Mouse (Mus musculus) heart, postnatal 0 days (tissue): ENCODE results near the gene Fmnl2. TPM values are rescaled to one million over a fixed set of nuclear protein-coding genes. Genes with fewer than 3 reads are reported as not detected.

Source experiments
- ATAC-seq: fragments of 200-750 bp; cut with Nextera tagmentation; 2 replicates; pipeline ENCODE4 v1.8.0; 2017; ENCODE audit warnings: low read depth, moderate number of reproducible peaks, moderate library complexity; ENCODE audit not compliant: insufficient read depth
- DNase-seq: peaks from one replicate; pipeline ENCODE4 v3.0.0-alpha.2; 2016; ENCODE audit warnings: low spot score
- H3K27ac ChIP-seq: fragments of 300-500 bp; sonication (generic); 2 replicates; pipeline ENCODE4 v1.5.1; 2014; ENCODE audit warnings: low read depth, mild to moderate bottlenecking
- H3K27me3 ChIP-seq: fragments of 300-500 bp; sonication (generic); 2 replicates; pipeline ENCODE4 v1.6.1; 2014; ENCODE audit warnings: low read length, mixed read lengths; ENCODE audit not compliant: control insufficient read depth, insufficient read depth
- H3K36me3 ChIP-seq: fragments of 300-500 bp; sonication (generic); replicated peaks from 2 replicates; pipeline ENCODE4 v1.6.1; 2014; ENCODE audit warnings: low read length, mixed read lengths; ENCODE audit not compliant: control insufficient read depth, insufficient read depth
- H3K4me1 ChIP-seq: fragments of 300-500 bp; sonication (generic); 2 replicates; pipeline ENCODE4 v1.6.1; 2014; ENCODE audit warnings: antibody characterized with exemption; ENCODE audit not compliant: control insufficient read depth, insufficient read depth
- H3K4me2 ChIP-seq: fragments of 300-500 bp; sonication (generic); 2 replicates; pipeline ENCODE4 v1.6.1; 2014; ENCODE audit warnings: low read depth, mild to moderate bottlenecking, low read length, moderate library complexity
- H3K4me3 ChIP-seq: fragments of 300-500 bp; sonication (generic); 2 replicates; pipeline ENCODE4 v1.5.1; 2014; ENCODE audit warnings: low read depth, low read length
- H3K9ac ChIP-seq: fragments of 300-500 bp; sonication (generic); replicated peaks from 2 replicates; pipeline ENCODE4 v1.6.1; 2014; ENCODE audit warnings: low read depth, low read length, mixed read lengths
- H3K9me3 ChIP-seq: fragments of 300-500 bp; sonication (generic); replicated peaks from 2 replicates; pipeline ENCODE4 v1.6.1; 2016; ENCODE audit warnings: low read length; ENCODE audit not compliant: control insufficient read depth
- CTCF ChIP-seq: IDR thresholded peaks from 2 replicates; pipeline ENCODE4 v1.5.1; 2016; ENCODE audit warnings: antibody characterized with exemption, control low read depth, low read depth
- EP300 ChIP-seq: IDR thresholded peaks from 2 replicates; pipeline ENCODE4 v1.6.1; 2016; ENCODE audit warnings: antibody characterized with exemption, low read depth
- WGBS: fragments of 180-500 bp; shearing (Covaris S2); extraction: QIAGEN DNeasy Blood & Tissue Kit; methylation state at CpG from one replicate; pipeline ENCODE4 v1.1.7; 2014; 5-methylcytosine and 5-hydroxymethylcytosine counted together
- polyA plus RNA-seq: library from polyadenylated mRNA; unstranded; fragments of >200 nt; fragmentation: Nextera tagmentation; extraction: Ambion mirVana; gene quantifications from 2 replicates; pipeline ENCODE4 v1.2.1, GENCODE M21; 2015
- total RNA-seq: library from RNA; depleted of rRNA; stranded (reverse); fragments of >200 nt; gene quantifications from 2 replicates; pipeline ENCODE4 v1.2.3, GENCODE M21; 2014; ENCODE audit warnings: low replicate concordance

Fmnl2 gene
- total and polyA plus RNA-seq, 2 experiments from 2014 or later: 0.77 to 1.6 TPM

DNA sequence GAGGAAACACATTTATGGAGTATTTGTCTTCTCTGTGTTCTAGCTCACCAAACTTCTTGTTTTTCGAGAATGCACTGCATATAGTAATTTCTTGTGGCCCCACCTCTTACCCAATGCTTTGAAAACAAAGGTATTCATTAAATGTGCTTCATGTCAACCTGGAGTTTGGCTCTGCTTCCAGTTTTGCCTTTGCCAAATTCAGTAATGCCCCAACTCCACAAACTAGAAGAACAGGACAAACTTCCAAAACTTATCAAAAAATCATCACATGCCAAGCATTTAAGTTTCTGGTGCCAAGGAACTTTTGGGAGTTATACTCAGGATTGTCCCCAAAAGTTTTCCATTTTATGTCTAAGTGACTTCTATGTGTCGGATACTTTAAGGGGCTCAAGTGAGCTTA is 35.4 kb upstream of the Fmnl2 start:
- H3K4me2 ChIP-seq: no peak overlapping the region
- no peak overlapping the region for H3K9ac ChIP-seq
- ATAC-seq (no peak), DNase-seq (no peak)
- H3K4me1 ChIP-seq: no peaks in the 10 kb centered on the region
- no peaks in the 10 kb centered on the region for H3K27me3 ChIP-seq
- H3K27ac ChIP-seq: no peak overlapping the region
- no peak for TF ChIP-seq CTCF
- TF ChIP-seq EP300: no peak
- 68% methylated on average over 2 of the region's 2 CpGs for WGBS
- H3K9me3 ChIP-seq: no peaks in the 10 kb centered on the region
- H3K36me3 ChIP-seq: no peaks in the 10 kb centered on the region
- no peak overlapping the region for H3K4me3 ChIP-seq

DNA sequence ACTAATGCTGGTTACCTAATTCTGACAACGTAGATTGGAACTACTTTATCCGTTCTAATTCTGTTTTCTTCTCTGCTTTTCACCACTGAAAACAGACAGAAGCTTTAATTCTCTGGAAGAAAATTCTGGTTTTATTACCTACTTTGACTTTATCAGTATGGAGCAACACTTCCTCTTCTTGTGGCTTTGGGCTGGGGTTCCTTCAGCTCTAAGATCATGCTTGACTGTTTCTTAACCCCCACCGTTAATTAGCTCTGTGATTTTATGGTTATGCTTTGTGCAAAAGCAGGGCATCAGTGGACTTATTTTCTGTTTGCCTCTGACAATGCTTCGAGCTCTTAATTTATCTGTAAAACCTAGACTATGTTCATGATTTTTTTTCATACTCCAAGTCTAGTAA is 29.6 kb upstream of the Fmnl2 start:
- Histone ChIP-seq H3K36me3 (no peaks in the 10 kb centered on the region), H3K4me3 (no peak overlapping the region), H3K4me2 (no peak overlapping the region), H3K9me3 (no peaks in the 10 kb centered on the region), H3K4me1 (no peaks in the 10 kb centered on the region), H3K9ac (no peak overlapping the region), H3K27me3 (no peaks in the 10 kb centered on the region), H3K27ac (no peak overlapping the region)
- TF ChIP-seq EP300 (no peak), CTCF (no peak)
- 76% methylated on average over 4 of the region's 4 CpGs for WGBS
- DNase-seq (no peak), ATAC-seq (no peak)

DNA sequence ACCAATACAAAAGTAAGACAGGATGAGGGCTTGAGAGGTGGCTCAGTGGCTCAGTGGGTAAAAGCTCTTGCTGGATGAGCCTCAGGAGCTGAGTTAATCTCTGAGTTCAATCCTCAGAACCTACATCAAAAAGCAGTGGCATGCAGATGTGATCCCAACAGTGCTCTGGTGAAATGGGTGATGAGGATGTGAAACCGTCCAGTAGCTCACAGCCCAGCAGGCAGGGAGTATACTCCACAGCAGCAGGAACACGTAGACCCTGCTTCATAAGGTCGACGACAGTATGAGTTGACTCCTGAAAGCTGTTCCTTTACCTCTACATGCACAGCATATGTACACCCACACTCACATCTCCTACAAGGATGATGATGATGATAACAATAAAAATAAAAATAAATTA is 27.1 kb upstream of the Fmnl2 start:
- 82% methylated on average over 4 of the region's 4 CpGs for WGBS
- H3K4me2 ChIP-seq: no peak overlapping the region
- no peak for TF ChIP-seq CTCF
- TF ChIP-seq EP300: no peak
- no peaks in the 10 kb centered on the region for H3K36me3 ChIP-seq
- no peak overlapping the region for H3K27ac ChIP-seq
- no peak overlapping the region for H3K4me3 ChIP-seq
- H3K9me3 ChIP-seq: no peaks in the 10 kb centered on the region
- DNase-seq (no peak), ATAC-seq (no peak)
- no peak overlapping the region for H3K9ac ChIP-seq
- no peaks in the 10 kb centered on the region for H3K27me3 ChIP-seq
- no peaks in the 10 kb centered on the region for H3K4me1 ChIP-seq

DNA sequence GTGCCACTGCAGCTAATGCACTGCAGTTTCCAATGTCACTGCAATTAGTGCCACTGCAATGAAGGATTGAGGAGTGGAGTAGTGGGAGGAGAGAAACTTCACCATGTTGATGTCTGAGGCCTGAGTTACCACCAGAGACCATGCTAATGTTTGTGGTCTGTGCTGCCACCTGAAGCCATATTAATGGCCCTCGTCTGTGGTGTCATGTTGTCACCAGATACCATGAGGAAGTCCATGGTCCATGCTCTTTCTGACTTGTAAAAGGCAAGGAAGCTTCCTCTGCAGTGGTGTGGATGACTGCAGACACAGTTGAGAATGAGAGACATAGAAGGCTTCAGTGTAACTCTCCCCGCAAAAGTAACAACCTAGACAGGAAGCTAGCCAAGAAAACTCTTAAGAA is 26.1 kb upstream of the Fmnl2 start:
- H3K36me3 ChIP-seq: no peaks in the 10 kb centered on the region
- H3K9ac ChIP-seq: no peak overlapping the region
- no peaks in the 10 kb centered on the region for H3K27me3 ChIP-seq
- no peak for DNase-seq
- ATAC-seq: no peak
- TF ChIP-seq EP300 (no peak), CTCF (no peak)
- WGBS: 77% methylated on average over 2 of the region's 2 CpGs
- H3K4me1 ChIP-seq: no peaks in the 10 kb centered on the region
- H3K27ac ChIP-seq: no peak overlapping the region
- no peak overlapping the region for H3K4me3 ChIP-seq
- no peaks in the 10 kb centered on the region for H3K9me3 ChIP-seq
- no peak overlapping the region for H3K4me2 ChIP-seq

DNA sequence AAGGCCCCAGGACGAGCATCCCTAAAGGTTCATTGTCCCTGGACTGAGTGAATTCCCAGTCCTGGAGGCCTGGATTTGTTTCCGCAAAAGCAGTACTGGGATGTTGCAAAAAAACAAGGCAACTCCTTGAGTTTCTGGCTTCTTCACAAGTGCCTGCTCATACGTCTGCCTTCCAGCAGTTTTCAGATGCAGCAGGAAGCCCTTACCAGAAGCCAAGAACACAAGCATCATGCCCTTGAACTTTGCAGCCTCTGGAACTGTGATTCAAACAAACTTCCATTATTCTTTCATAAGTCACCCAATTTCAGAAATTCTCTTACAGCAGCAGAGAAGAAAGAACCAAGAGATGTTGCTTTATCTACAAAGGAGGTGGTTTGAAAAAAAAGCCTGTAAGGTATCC is 21.9 kb upstream of the Fmnl2 start:
- 77% methylated on average over 3 of the region's 3 CpGs for WGBS
- ATAC-seq (no peak), DNase-seq (no peak)
- Histone ChIP-seq H3K9ac (no peak overlapping the region), H3K27me3 (no peaks in the 10 kb centered on the region), H3K9me3 (no peaks in the 10 kb centered on the region), H3K27ac (no peak overlapping the region), H3K4me1 (no peaks in the 10 kb centered on the region), H3K4me3 (no peak overlapping the region), H3K36me3 (no peaks in the 10 kb centered on the region), H3K4me2 (no peak overlapping the region)
- TF ChIP-seq CTCF (no peak), EP300 (no peak)

DNA sequence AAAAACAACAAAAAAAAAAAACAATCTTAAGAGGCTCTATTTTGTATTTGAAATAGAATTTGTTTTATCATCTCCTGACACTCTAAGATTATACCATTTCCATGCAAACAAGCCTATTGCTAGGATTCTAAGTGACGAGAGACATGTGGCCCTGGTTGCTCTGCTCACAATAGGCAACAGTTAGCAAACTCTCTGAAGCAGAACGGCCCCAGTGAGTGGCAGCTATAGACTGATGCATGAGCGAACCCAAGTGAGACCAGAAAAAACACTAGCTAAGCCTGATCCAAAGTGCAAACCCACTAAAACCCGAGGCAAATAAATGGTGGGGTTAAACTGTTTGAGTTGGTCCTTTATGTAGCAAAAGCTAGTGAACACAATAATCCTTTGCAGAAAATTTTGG is 18.6 kb upstream of the Fmnl2 start:
- Histone ChIP-seq H3K9ac (no peak overlapping the region), H3K4me1 (no peaks in the 10 kb centered on the region), H3K36me3 (no peaks in the 10 kb centered on the region), H3K27ac (no peak overlapping the region), H3K9me3 (no peaks in the 10 kb centered on the region), H3K4me2 (no peak overlapping the region), H3K27me3 (no peaks in the 10 kb centered on the region), H3K4me3 (no peak overlapping the region)
- DNase-seq: no peak
- no peak for TF ChIP-seq CTCF
- TF ChIP-seq EP300: no peak
- no peak for ATAC-seq
- WGBS: 79% methylated on average over 4 of the region's 4 CpGs
